Mouse (Mus musculus) urinary bladder, adult 18-20 months (tissue): ENCODE results near the gene Zkscan4.

Experiments used
- DNase-seq, 2 experiments: peaks; one replicate each; pipeline ENCODE4 v3.0.0; 2022; ENCODE audit warnings: low spot score in 2 of 2, mixed read lengths in 2 of 2

Zkscan4 gene

GRCm38 (mm10) chr13:21506221-21506649, 27.5 kb downstream of the Zkscan4 start:
- peak; percentile 72 to 75 for DNase-seq

- DNase-seq: no peak
Measured at GRCm38 (mm10) chr13:21530136-21530535, 51.4 kb downstream of the Zkscan4 start.

DNA sequence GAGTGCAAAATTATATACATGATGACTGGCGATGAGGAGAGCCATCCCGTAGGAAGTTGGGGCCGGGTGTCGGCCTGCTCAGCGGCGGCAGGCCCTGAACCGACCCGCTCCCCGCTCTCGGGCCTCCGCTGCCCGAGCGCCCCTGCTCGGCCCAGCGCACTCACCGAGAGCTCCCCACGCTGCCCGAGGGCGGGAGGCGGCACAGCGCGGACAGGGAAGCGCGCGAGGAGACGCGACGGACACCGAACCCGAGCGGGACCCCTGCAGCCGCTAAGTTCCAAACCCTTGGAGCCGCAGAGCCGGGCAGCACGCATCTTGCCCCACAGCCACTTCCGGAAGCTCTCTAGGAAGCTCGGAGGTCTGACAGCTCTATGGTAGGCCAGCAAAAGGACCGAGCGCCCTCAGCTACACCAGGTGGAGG, 52.1 kb downstream of the Zkscan4 start, which contains the start of gene Zkscan8:
TSS of gene Zkscan8 (minus strand) at position 340 of the 421 bp plus-strand sequence.
- DNase-seq: peak; percentile 83 to 92
